39 mouse cellular contexts compared by ENCODE assay signal in genomic region chr8:65129199-65129788, GRCm38 (mm10). TPM values are rescaled to one million over a fixed set of nuclear protein-coding genes. Genes with fewer than 3 reads are reported as not detected.
A peak's percentile ranks its signal among the peaks of the same experiment; 100 is the strongest.
DNase-seq lines count a peak whose midpoint lies in the region; ATAC-seq lines count a peak whose summit lies in the region.
"Had no signal": no experiment of that assay in that cellular context is flagged by ENCODE, and none has a peak within 500 bp of the region (broad histone marks: within the 10 kb centered on the region; RNA-seq: fewer than 3 reads in every experiment).

Gene BC030870 (minus strand): TSS chr8:65129563.

- no peaks in the 10 kb centered on the region for H3K9me3 ChIP-seq in stomach, embryonic 14.5 days (ENCODE audit: control insufficient read depth, low read depth, low read length)
- H3K9me3 ChIP-seq in midbrain, embryonic 15.5 days: no peaks in the 10 kb centered on the region
- H3K9me3 ChIP-seq: embryonic facial prominence, embryonic 12.5 days; heart, embryonic 10.5 days; heart, embryonic 15.5 days; hindbrain, embryonic 12.5 days; midbrain, embryonic 10.5 days had no signal

- intact Hi-C loops in heart, postnatal 10 days (cut with DNase I): no loop called here

- peak; percentile 89 for ATAC-seq in stomach, embryonic 14.5 days (ENCODE audit: insufficient number of reproducible peaks, insufficient read depth, low FRiP score, low read depth)
- ATAC-seq in midbrain, embryonic 15.5 days (replicated peaks): no peak
- no peak for ATAC-seq in megakaryocyte-erythroid progenitor cell, adult 5-6 weeks (replicated peaks; ENCODE audit: low FRiP score, low TSS enrichment, poor library complexity, severe bottlenecking)
- ATAC-seq: activated CD4-positive, CD25-positive, alpha-beta regulatory T cell, adult 4 months; forebrain, embryonic 14.5 days; hindbrain, postnatal 0 days; midbrain, embryonic 16.5 days had no signal

- H3K27ac ChIP-seq in stomach, embryonic 14.5 days (ENCODE audit: low read length): peak within 1 kb of the TSS; percentile 52; the same call in 1 of the 2 replicates
- H3K27ac ChIP-seq in midbrain, embryonic 15.5 days: no peak within 1 kb of the TSS
- H3K27ac ChIP-seq: embryonic facial prominence, embryonic 12.5 days; heart, embryonic 10.5 days; heart, embryonic 15.5 days; hindbrain, embryonic 12.5 days; hindbrain, postnatal 0 days; liver, embryonic 15.5 days; midbrain, embryonic 10.5 days had no signal

- no peaks in the 10 kb centered on the region for H3K4me1 ChIP-seq in stomach, embryonic 14.5 days (ENCODE audit: control insufficient read depth, insufficient read depth, low read length)
- no peaks in the 10 kb centered on the region for H3K4me1 ChIP-seq in midbrain, embryonic 15.5 days
- H3K4me1 ChIP-seq: embryonic facial prominence, embryonic 12.5 days; heart, embryonic 10.5 days; heart, embryonic 15.5 days; hindbrain, embryonic 12.5 days; liver, embryonic 15.5 days; midbrain, embryonic 10.5 days had no signal

- WGBS in large intestine, adult 2 months: 20% methylated on average over 15 of the region's 15 CpGs
- 35% methylated on average over 15 of the region's 15 CpGs for WGBS in stomach, embryonic 14.5 days
- 86% methylated on average over 15 of the region's 15 CpGs for WGBS in midbrain, embryonic 15.5 days

- DNase-seq in urinary bladder, postnatal 25 days (ENCODE audit: low spot score): peak; percentile 3
- no peak for DNase-seq in urinary bladder, postnatal 14 days (ENCODE audit: low spot score)
- DNase-seq in large intestine, adult 2 months (ENCODE audit: low read depth, low spot score): peak; percentile 58
- no peak for DNase-seq in heart, postnatal 10 days
- DNase-seq: adrenal gland, adult 2 months; adrenal gland, postnatal 36 days; B cell, adult 2 months; cerebellum, adult 2 months; embryo, embryonic 11 days; gastrocnemius, postnatal 25 days; heart, adult 11 months; heart, postnatal 36 days; kidney, adult 18-20 months; kidney, postnatal 4 days; liver; right cerebral cortex, postnatal 25 days; spleen, adult 18-20 months; thymus, postnatal 14 days had no signal

- no peaks in the 10 kb centered on the region for H3K36me3 ChIP-seq in stomach, embryonic 14.5 days (ENCODE audit: control insufficient read depth, insufficient read depth, low read length)
- no peaks in the 10 kb centered on the region for H3K36me3 ChIP-seq in midbrain, embryonic 15.5 days (replicated peaks)
- H3K36me3 ChIP-seq: embryonic facial prominence, embryonic 12.5 days; heart, embryonic 10.5 days; heart, embryonic 15.5 days; hindbrain, embryonic 12.5 days; liver, embryonic 15.5 days; midbrain, embryonic 10.5 days had no signal

- H3K27me3 ChIP-seq in stomach, embryonic 14.5 days (ENCODE audit: control insufficient read depth, insufficient read depth, low read length): no peaks in the 10 kb centered on the region
- no peaks in the 10 kb centered on the region for H3K27me3 ChIP-seq in midbrain, embryonic 15.5 days (replicated peaks)
- H3K27me3 ChIP-seq: CH12.LX; embryonic facial prominence, embryonic 12.5 days; heart, embryonic 15.5 days; hindbrain, embryonic 12.5 days; liver, embryonic 15.5 days had no signal

- H3K4me3 ChIP-seq in stomach, embryonic 14.5 days (ENCODE audit: low read depth, low read length): no peak within 1 kb of the TSS
- no peak within 1 kb of the TSS for H3K4me3 ChIP-seq in midbrain, embryonic 15.5 days
- H3K4me3 ChIP-seq: embryonic facial prominence, embryonic 12.5 days; heart, embryonic 10.5 days; heart, embryonic 15.5 days; hindbrain, embryonic 12.5 days; liver, embryonic 15.5 days; midbrain, embryonic 10.5 days had no signal

- H3K4me2 ChIP-seq in stomach, embryonic 14.5 days (replicated peaks; ENCODE audit: low read depth, low read length): peak within 1 kb of the TSS; percentile 31; the same call in 1 of the 2 replicates
- no peak within 1 kb of the TSS for H3K4me2 ChIP-seq in midbrain, embryonic 15.5 days
- H3K4me2 ChIP-seq: embryonic facial prominence, embryonic 12.5 days; heart, embryonic 15.5 days; hindbrain, embryonic 12.5 days; liver, embryonic 15.5 days had no signal

- no peak within 1 kb of the TSS for H3K9ac ChIP-seq in stomach, embryonic 14.5 days (replicated peaks; ENCODE audit: low read depth, low read length)
- no peak within 1 kb of the TSS for H3K9ac ChIP-seq in midbrain, embryonic 15.5 days
- H3K9ac ChIP-seq: embryonic facial prominence, embryonic 12.5 days; heart, embryonic 15.5 days; hindbrain, embryonic 12.5 days; liver, embryonic 15.5 days had no signal

RNA-seq across cellular contexts. Expression of gene BC030870, which starts in this region (rescaled TPM):
- 7.6 and 10.4 TPM in 2 replicates for polyA plus RNA-seq in large intestine, adult 2 months (2012; rRNA removed)
- 6.7 and 6.9 TPM in 2 replicates for polyA plus RNA-seq in stomach, embryonic 14.5 days (2014; fragmentation: Nextera tagmentation; extraction: Ambion mirVana)
- 0.14 TPM in 1 of 2 replicates, not detected in the other for polyA plus RNA-seq in midbrain, embryonic 15.5 days (2015; fragmentation: Nextera tagmentation; extraction: Ambion mirVana)
- total RNA-seq in megakaryocyte-erythroid progenitor cell, adult 5-6 weeks (2014; fragmentation: Nextera tagmentation): not detected in 2 replicates
- not detected in 2 replicates for total RNA-seq in megakaryocyte-erythroid progenitor cell, adult 5-6 weeks (2017)
- total RNA-seq in heart, postnatal 10 days (2021): not detected
- total RNA-seq: adrenal gland, adult 2 months; adrenal gland, postnatal 36 days; CH12.LX; ES-E14; gastrocnemius, adult 18-20 months; gastrocnemius, postnatal 25 days; heart, postnatal 36 days; hindbrain, postnatal 0 days; left cerebral cortex, postnatal 14 days; neutrophil, adult 5-6 weeks had no signal
- polyA plus RNA-seq: adrenal gland, adult 2 months; cerebellum, adult 2 months; forebrain, embryonic 14.5 days; heart, embryonic 10.5 days; heart, embryonic 15.5 days; hindbrain, embryonic 12.5 days; hindbrain, postnatal 0 days; limb, embryonic 11.5 days; liver, embryonic 15.5 days; midbrain, embryonic 10.5 days; midbrain, embryonic 16.5 days; neural tube, embryonic 11.5 days; urinary bladder, adult 2 months had no signal

Comparison
In these comparisons a context has a peak if more than half of its experiments do, and no peak if none do; other contexts are left out.
1. DNase-seq: peak in urinary bladder, postnatal 25 days (single experiment) and large intestine, adult 2 months (single experiment); none in urinary bladder, postnatal 14 days (single experiment) and heart, postnatal 10 days (0 of 2).